Mouse (Mus musculus) gastrocnemius, adult 2 months (tissue): ENCODE measurements around the gene Tcf7l2. TPM values are rescaled to one million over a fixed set of nuclear protein-coding genes. Genes with fewer than 3 reads are reported as not detected.

ENCODE experiments used
- DNase-seq: peaks from one replicate; pipeline ENCODE4 v3.0.0; 2022
- H3K27ac ChIP-seq: fragments of 200-600 bp; 2 replicates; pipeline ENCODE4 v1.8.1; 2022; ENCODE audit warnings: mild to moderate bottlenecking
- H3K4me3 ChIP-seq: fragments of 200-600 bp; 2 replicates; pipeline ENCODE4 v1.8.1; 2022; ENCODE audit warnings: mild to moderate bottlenecking, moderate library complexity
- CTCF ChIP-seq: fragments of 200-600 bp; IDR thresholded peaks from 2 replicates; pipeline ENCODE4 v1.8.1; 2022; ENCODE audit warnings: antibody characterized with exemption, mild to moderate bottlenecking, moderate library complexity
- intact Hi-C: fragments of 180-260 bp; cut with DNase I; formaldehyde crosslinking; loops from one replicate; pipeline ENCODE4 v1.15.1; 2025
- total RNA-seq, 2 experiments: library from RNA; stranded (reverse); gene quantifications; 2 replicates each; pipeline ENCODE4 v1.2.3; 2021

The Tcf7l2 gene
- total RNA-seq, 2 experiments from 2014 or later, result 10.3 to 11.0 TPM

DNA sequence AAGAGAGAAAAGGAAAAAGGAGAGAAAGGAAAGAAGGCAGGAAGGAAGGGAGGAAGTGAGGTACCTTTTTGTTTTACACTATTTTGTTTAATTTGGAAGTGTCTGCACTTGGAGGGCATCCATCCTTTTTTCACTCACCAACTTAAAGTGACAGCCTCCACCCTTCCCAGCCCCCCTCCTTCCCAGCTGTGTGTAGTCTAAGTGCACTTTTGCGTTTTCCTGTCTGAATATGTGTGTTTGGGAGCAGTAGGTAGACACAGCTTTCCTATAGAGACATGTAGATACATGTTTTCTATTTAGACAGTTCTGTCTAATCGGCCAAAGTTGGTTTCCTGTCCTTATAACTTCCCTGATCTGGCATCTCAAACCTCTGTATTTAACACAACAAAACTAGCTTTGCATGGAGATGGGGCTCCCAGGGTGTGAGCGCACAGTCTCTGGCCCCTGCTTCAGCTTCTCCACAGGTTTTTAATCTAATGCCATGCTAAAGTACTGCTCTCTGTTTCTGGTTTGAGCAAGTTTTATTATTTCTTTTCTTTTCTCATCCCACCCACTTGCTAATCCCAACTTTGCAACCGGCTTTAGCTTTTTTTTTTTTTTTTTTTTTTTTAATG lies 154.3 kb downstream of the Tcf7l2 start:
- Histone ChIP-seq H3K27ac (peak overlapping the region; percentile 50), H3K4me3 (peak overlapping the region; percentile 66)
- intact Hi-C loops, result loop anchor here (2.0 to 5.0 kb wide), 4 partner anchors 154 to 351 kb away; partner anchors contain the start of gene Tcf7l2

DNA sequence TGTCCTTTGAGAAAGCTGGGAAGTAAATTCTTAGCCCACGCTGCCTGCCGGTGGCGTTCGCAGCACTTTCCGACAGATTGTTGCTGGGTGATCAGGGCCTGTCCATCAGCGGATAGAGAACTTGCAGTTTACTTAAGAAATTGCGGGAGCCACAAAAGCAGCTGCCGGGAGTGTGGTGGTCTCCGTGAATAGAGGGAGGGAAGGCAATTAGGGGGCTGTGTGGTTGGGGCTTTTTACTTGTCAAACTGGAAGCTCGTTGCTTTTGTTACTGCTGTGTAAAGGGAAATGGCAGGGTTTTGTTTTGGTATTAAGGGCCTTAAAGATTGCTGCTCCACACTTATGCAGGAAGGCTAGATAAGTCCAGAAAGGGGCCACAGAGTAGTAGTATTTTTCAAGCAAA lies 155.0 kb downstream of the Tcf7l2 start:
- Histone ChIP-seq H3K27ac (peak overlapping the region; percentile 50), H3K4me3 (peak overlapping the region; percentile 66)
- DNase-seq, result no peak
- intact Hi-C loops, result loop anchor here (5.0 kb wide), 3 partner anchors 154 to 254 kb away; partner anchors contain the start of gene Tcf7l2
- no peak for TF ChIP-seq CTCF

More for the DNA sequence above, 154.3 kb downstream of the Tcf7l2 start:
- DNase-seq, result no peak
- TF ChIP-seq CTCF, result no peak

DNA sequence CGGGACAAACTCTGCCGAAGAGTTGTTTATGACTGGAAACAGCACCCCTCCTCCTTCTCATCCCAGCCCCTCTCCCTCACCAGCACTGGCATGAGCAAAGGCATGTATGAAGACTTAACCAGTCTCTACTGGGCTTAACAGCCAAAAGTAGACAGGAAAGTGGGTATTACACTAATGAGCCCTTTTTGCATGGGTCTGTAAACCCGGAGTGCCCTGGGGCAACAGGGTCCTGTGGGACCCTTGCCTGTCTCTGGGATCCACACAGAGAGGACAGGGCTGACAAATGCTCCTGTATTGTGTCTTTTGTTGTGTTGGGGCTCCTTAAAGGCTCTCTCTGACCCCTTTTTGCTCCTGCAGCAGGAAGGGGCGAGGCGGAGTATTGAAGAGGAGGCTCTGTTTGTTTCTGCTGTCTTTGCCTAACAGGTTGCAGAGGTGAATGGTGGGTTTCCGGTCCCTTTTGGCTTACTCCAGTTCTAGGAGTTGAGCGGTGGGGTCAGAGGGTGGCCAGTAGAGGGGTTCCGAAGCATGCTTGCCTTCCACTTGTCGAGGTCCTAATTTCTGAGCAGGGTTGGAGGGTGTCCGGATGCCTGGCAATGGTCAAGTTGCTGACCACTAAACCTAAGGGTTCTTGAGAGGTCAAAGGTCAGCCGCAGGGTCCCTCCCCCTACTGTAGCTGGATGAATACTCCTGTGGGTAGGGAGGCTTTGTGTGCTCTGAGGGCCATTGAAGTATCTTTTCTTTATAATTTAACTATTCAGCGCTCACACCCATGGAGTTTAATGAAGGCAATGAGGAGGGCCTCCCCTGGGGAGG lies 161.2 kb downstream of the Tcf7l2 start:
- no peak for TF ChIP-seq CTCF
- intact Hi-C loops, result loop anchor here (10.0 kb wide), 1 partner anchor 488 kb away; no protein-coding TSS in a partner anchor
- Histone ChIP-seq H3K27ac (no peak overlapping the region), H3K4me3 (no peak overlapping the region)
- DNase-seq, result no peak

DNA sequence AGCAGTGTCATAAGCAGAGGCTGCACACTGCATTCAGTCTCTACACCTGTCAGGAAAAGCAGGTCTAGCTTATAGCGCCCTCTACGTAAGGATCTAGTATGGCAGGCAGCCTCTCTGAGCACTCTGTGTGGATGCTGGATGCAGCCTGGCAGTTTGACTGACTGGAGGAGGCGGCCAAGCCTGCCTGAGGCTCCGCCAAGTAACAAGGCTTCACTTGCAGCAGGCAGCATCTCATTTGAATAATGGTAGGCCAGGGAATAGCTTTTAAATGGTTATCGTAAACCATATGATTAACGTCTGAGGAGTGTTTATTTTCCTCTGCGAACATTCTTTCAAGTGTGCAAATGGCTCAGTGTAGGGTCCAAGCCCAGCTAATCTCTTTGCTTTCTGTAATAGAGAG lies 167.4 kb downstream of the Tcf7l2 start:
- no peak for DNase-seq
- no peak overlapping the region for H3K4me3 ChIP-seq
- intact Hi-C loops, result loop anchor here (10.0 kb wide), 1 partner anchor 494 kb away; no protein-coding TSS in a partner anchor
- peak; percentile 57 for TF ChIP-seq CTCF
- no peak overlapping the region for H3K27ac ChIP-seq

DNA sequence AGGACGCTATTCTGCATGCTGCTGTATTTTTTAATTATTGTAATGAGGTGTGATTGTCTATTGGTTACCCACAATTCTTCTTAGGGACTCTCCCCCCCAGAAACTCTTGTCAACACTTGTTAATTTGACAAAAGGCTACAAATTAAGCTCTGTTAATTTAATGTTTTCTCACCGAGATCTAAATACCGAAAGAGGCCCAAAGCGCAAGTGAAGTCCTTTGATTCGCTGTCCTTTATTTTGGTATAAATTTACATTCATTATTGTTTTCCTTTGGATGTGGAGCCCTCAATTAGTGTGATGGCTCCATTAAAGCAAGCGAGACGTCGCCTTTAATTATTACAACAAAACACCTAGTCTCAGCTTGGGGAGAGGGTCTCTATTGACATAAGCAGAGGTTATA lies 170.3 kb downstream of the Tcf7l2 start:
- Histone ChIP-seq H3K27ac (no peak overlapping the region), H3K4me3 (no peak overlapping the region)
- intact Hi-C loops, result no loop called here
- TF ChIP-seq CTCF, result no peak
- DNase-seq, result no peak

DNA sequence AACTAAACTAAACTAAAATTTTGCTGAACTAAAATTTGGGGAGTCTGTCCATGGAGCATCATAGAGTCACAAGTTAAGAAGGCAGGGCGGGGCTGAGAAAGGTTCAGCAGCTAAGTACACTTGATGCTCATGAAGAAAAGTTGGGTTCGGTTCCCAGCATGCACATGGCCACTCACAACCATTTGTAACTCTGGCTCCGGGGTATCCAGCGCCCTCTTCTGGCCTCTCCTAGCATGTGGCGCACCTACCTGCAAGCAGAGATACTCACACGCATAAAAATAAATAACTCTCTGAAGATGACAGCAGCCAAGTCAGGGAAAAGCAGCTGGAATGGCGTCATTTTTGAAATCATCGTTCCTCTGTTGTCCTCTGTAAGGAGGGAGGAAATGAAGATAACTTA lies 171.2 kb downstream of the Tcf7l2 start:
- H3K27ac ChIP-seq, result no peak overlapping the region
- H3K4me3 ChIP-seq, result no peak overlapping the region
- intact Hi-C loops, result no loop called here
- DNase-seq, result no peak
- peak; percentile 26; the same call in 1 of the 2 replicates for TF ChIP-seq CTCF

DNA sequence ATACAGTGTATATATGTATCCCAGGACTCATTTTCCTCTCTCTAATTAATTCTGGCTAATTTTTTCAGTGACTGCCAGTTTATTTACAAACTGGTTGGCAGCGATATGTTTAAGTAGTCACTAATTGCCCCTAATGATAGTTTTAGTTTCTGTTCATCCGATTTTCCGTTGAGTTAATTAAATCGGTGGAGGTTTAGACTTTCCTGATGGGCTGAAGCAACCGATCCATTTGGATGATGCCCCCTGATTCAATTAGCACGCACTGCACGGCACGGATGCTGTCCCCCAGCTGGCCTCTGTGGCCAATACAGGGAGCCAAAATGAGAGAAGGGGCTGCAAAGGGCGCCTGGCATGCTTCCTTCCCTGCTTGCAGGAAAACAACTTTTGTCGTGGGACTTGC lies 172.0 kb downstream of the Tcf7l2 start:
- DNase-seq, result no peak
- Histone ChIP-seq H3K27ac (no peak overlapping the region), H3K4me3 (no peak overlapping the region)
- intact Hi-C loops, result no loop called here
- no peak for TF ChIP-seq CTCF

DNA sequence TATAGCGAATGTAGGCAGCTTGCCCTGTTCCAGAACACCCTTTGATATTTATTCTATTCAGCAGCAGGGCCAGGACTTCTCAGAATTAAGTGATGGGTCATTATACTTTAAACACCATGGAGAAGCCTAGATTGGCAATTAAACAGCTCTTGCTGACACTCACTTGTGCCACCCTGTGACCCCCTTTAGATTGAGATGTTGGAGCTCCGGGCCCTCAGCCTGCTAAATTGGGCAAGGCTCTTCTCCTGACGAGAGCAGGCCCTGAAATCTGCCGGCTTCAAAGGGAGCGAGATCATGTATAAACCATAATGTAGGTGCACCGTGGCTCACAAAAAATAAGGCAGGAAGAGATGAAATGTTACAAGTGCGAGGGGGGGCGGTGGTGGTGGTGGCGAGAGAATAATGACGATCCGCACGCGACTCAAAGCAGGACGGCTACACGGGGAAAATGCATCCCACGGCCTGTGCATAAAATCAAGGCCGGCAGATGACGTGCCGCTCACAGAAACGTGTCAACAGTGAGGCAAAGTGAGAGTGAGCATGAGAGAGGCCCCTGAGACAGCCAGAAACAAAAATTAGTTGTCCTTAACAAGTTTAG lies 173.1 kb downstream of the Tcf7l2 start:
- intact Hi-C loops, result no loop called here
- no peak for DNase-seq
- H3K27ac ChIP-seq, result no peak overlapping the region
- TF ChIP-seq CTCF, result no peak
- H3K4me3 ChIP-seq, result no peak overlapping the region

DNA sequence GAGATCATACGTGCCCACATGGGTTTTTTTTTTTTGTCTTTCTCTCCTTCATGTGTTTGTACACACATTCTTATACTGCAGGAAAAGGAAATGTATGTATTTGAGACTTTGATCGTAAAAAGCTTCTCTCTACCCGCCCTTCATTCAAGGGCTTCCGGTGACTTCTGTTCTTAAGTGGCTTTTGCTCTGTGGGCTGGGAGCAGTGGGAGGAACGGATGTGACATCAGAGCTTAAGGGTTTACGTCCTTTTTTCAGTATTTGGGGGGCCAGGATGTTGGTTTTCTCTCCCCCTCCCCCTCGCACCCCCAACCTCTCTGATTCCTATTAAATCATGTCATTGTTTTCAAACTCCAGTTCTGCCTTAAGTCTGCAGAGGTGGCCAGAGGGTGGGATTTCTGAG lies 173.9 kb downstream of the Tcf7l2 start:
- TF ChIP-seq CTCF, result no peak
- Histone ChIP-seq H3K27ac (no peak overlapping the region), H3K4me3 (no peak overlapping the region)
- DNase-seq, result no peak
- intact Hi-C loops, result no loop called here

DNA sequence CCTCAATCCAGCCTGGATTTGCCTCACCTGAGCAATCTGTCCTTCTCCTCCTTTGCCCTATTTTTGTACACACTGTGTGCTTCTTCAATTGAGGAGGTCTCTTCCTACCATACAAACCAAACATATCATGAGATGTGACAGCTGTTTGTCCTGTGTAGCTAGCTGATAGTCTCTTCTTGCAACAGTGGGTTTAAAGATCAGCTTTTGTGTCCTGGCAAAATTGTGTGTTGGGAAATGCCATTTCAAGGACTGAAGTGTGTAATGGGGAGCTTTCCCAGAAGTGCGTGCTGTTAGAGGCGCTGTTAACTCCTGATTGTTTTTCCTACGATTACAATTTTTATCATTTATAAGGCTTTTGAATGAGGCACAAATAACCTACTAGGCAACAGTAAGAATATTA lies 174.6 kb downstream of the Tcf7l2 start:
- no peak overlapping the region for H3K27ac ChIP-seq
- intact Hi-C loops, result no loop called here
- no peak for TF ChIP-seq CTCF
- no peak overlapping the region for H3K4me3 ChIP-seq
- DNase-seq, result no peak

DNA sequence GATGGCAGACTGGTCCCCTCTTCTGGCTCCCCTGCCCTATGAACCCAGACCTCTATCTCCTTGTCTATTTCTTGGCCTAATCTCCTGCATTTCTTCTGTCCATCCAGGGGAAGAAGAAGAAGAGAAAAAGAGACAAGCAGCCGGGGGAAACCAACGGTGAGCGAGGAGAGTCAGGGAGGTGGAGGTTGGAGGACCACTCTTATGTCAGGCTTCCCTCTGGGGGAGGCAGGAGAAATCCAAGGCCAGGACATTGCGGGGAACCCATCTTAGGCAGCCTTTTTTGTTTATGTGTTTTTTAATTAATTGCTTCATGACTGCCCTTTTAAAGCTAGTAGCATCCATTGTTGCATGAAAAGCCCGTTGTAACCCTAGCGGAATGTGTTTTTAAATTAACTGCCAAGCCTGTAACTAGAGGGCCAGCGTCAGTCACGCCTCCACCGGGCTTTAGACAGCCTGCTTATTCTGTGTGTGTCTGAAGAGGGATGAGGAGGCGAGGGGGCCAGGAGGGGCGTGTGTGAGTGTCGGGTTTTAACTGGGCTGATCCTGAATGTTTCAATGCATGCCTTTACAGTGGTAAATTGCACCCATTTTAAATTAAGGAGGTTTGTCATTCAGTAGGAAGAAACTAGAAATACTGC lies 182.3 kb downstream of the Tcf7l2 start:
- H3K27ac ChIP-seq, result peak overlapping the region; percentile 2; the same call in 1 of the 2 replicates
- no peak for TF ChIP-seq CTCF
- intact Hi-C loops, result no loop called here
- no peak overlapping the region for H3K4me3 ChIP-seq
- no peak for DNase-seq

DNA sequence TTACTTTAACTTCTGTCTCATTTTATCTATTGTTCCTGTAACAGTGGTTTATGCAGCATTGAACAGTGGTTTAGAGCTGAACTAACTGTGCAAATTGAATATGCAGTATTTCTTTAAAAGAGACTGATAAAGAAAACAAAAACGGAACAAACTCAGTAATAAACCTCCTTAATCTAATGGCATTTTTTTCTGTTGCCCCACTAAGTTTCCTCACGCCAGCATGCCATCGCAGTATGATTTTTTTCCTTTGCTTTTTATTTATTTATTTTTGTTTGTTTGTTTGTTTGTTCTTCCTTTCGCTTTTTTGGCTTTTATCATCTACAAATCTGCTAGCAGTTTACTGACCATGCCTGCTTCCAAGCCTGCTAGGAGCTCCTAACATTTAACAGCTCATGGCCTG lies 183.2 kb downstream of the Tcf7l2 start:
- intact Hi-C loops, result no loop called here
- DNase-seq, result no peak
- TF ChIP-seq CTCF, result no peak
- Histone ChIP-seq H3K27ac (no peak overlapping the region), H3K4me3 (no peak overlapping the region)

DNA sequence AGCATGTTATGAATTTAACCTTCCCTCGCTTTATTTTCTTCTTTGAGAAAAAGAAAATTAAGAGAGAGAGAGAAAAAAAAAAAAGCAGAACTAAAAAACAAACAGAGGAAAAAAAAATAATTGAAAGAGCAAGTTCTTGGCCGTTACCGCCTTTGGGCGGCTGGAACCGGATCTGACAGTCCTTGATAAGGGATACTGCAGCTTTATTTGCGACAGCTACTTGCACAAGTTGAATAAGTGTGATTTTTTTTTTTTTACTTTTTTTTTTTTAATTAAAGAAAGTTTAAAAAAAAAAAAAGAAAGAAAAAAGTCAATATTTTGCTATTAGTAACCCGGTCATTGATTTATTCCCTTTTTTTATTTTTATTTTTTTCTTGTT lies 183.8 kb downstream of the Tcf7l2 start:
- no peak overlapping the region for H3K27ac ChIP-seq
- no peak overlapping the region for H3K4me3 ChIP-seq
- intact Hi-C loops, result no loop called here
- TF ChIP-seq CTCF, result no peak
- DNase-seq, result no peak
